Mouse (Mus musculus) mouse embryonic stem cell (cell line): ENCODE measurements around the gene Psma5.

Experiments used
- in situ Hi-C, 2 experiments: fragments of 300-500 bp; cut with MboI; formaldehyde crosslinking; loops; 1 replicate in 1 of 2; 3 replicates in 1 of 2; pipeline ENCODE4 v1.14.3; 2019 to 2020; ENCODE audit warnings: low sequenced_read_pairs in 2 of 2, low pct_unique_long_range_greater_than_20kb in 1 of 2, mixed read lengths in 1 of 2; ENCODE audit not compliant: unreplicated experiment in 1 of 2

Psma5 gene

GRCm38 (mm10) chr3:108257831-108258500 is 1.2 kb downstream of the Psma5 start:
- in situ Hi-C loops: no loop called here

GRCm38 (mm10) chr3:108259319-108259718 is 2.6 kb downstream of the Psma5 start:
- in situ Hi-C loops: no loop called here

GRCm38 (mm10) chr3:108279495-108279894 is 22.8 kb downstream of the Psma5 start:
- in situ Hi-C loops: loop anchor here in 1 of 2 experiments (5.0 kb wide), 1 partner anchor 108 kb away; no protein-coding TSS in a partner anchor

GRCm38 (mm10) chr3:108282401-108283240 is 25.9 kb downstream of the Psma5 start:
- in situ Hi-C loops: loop anchor here in 1 of 2 experiments (10.0 kb wide), 1 partner anchor 102 kb away; the partner anchor contains the start of gene Psrc1

GRCm38 (mm10) chr3:108283241-108283561 is 26.5 kb downstream of the Psma5 start:
- in situ Hi-C loops: loop anchor here in 1 of 2 experiments (10.0 kb wide), 1 partner anchor 102 kb away; the partner anchor contains the start of gene Psrc1

GRCm38 (mm10) chr3:108283781-108284601 is 27.3 kb downstream of the Psma5 start, which contains the start of gene Sort1:
Gene Sort1, plus strand, starts transcription at chr3:108284082.
- in situ Hi-C loops: loop anchor here in 1 of 2 experiments (10.0 kb wide), 1 partner anchor 101 kb away; the partner anchor contains the start of gene Psrc1

- in situ Hi-C loops: loop anchor here in 1 of 2 experiments (10.0 kb wide), 1 partner anchor 100 kb away; the partner anchor contains the start of gene Psrc1
Measured at GRCm38 (mm10) chr3:108285078-108285711, 28.5 kb downstream of the Psma5 start.

GRCm38 (mm10) chr3:108286671-108287439 is 30.1 kb downstream of the Psma5 start:
- in situ Hi-C loops: loop anchor here in 1 of 2 experiments (10.0 kb wide), 1 partner anchor 98 kb away; the partner anchor contains the start of gene Psrc1

GRCm38 (mm10) chr3:108287811-108288805 is 31.4 kb downstream of the Psma5 start:
- in situ Hi-C loops: loop anchor here in 1 of 2 experiments (10.0 kb wide), 1 partner anchor 97 kb away; the partner anchor contains the start of gene Psrc1

- in situ Hi-C loops: loop anchor here in 1 of 2 experiments (10.0 kb wide), 1 partner anchor 95 kb away; the partner anchor contains the start of gene Psrc1
Measured at GRCm38 (mm10) chr3:108289311-108290130, 32.8 kb downstream of the Psma5 start.

GRCm38 (mm10) chr3:108291036-108291799 is 34.5 kb downstream of the Psma5 start:
- in situ Hi-C loops: no loop called here

- in situ Hi-C loops: no loop called here
Measured at GRCm38 (mm10) chr3:108294398-108294797, 37.7 kb downstream of the Psma5 start.

- in situ Hi-C loops: no loop called here
Measured at GRCm38 (mm10) chr3:108295379-108296219, 38.9 kb downstream of the Psma5 start.
